Mouse (Mus musculus) T-helper 17 cell (primary cell): Measurements from ENCODE around the gene Gatb.

Source experiments
- in situ Hi-C, 2 experiments: fragments of 300-600 bp; cut with MboI, MseI; formaldehyde crosslinking; loops; 1 replicate in 1 of 2; 2 replicates in 1 of 2; pipeline ENCODE4 v1.15.1; 2025; ENCODE audit warnings: high pct_unique_total_duplicates in 2 of 2

Gatb gene

DNA sequence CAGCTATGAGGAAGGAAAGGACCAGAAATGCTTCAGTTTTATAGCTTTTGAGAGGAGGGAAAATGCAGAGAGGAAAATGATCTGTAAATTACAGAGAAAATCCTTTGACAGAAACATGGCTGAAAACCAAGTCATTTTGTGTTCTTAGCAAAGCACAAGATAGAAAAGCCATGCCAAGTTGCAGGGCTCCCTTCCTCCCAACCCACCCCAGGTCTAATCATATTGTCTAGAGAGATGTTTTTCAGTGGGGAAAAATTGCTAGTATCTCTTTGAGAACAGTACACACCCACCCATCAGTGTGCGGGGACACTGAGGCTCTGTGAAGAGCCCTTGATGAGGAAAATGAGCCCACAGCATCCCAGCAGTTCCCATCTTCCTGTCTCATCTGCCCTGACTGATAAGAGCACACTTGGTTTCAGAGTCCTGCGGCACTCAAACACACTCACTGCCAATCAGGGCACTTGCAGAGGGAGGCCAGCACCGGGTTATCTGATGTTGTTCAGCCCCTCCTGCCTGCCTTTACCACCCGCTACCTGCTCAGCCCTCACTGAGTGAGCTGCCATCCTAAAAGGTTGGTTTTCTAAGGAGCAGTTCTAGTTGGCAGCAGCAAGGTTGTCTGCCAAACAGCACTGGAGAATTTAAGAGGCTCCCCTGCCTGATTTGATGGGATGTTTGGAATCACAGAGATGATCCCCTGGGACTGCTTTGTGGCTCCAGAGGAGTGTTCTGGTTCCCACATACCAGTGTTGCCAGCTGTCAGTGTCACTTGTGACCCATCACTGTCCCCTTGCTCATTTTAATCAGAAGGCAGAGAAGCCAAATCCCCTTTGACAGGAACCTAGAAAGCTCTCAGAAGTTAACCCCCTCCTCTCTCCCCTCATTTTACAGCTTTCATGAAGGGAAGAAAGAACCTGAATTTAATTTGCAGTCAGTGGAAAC is 79.1 kb downstream of the Gatb start:
- in situ Hi-C loops = no loop called here

DNA sequence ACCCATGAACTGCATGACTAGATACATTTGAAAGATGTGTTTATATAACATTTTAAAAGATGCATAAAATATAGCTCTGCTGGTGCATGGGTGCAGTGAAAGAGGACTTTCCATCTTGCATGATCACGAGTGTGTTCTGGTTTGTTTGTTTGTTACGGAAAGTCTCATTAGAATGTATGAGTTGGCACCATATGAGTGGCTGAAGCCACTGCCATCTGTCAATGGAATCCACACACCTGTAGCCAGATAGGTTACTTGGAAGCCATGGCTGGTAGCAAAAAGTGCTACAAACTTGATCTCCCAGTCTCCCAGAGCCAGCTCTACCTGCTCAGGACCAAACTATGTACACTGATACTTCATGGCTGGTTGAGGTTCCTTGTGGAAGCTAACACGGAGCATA is 81.6 kb downstream of the Gatb start:
- in situ Hi-C loops = no loop called here

DNA sequence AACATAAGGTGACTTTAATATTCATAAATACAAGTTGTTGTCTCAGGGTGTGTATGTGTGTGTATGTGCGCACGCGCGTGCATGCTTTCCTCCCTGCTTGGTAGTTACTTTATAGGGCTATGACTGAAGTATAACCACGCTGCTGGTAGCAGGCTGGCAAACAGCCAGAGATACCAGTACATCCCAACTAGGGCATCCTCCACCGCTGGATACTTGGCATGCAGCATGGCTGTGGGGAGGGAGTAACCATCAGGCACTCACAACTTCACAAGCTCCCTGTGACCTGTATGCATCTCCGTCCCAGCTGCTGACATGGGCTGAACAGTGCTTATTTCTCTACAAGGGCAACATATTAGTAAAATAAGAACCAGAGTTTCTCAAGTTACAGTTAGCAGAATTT is 85.8 kb downstream of the Gatb start:
- in situ Hi-C loops = no loop called here

DNA sequence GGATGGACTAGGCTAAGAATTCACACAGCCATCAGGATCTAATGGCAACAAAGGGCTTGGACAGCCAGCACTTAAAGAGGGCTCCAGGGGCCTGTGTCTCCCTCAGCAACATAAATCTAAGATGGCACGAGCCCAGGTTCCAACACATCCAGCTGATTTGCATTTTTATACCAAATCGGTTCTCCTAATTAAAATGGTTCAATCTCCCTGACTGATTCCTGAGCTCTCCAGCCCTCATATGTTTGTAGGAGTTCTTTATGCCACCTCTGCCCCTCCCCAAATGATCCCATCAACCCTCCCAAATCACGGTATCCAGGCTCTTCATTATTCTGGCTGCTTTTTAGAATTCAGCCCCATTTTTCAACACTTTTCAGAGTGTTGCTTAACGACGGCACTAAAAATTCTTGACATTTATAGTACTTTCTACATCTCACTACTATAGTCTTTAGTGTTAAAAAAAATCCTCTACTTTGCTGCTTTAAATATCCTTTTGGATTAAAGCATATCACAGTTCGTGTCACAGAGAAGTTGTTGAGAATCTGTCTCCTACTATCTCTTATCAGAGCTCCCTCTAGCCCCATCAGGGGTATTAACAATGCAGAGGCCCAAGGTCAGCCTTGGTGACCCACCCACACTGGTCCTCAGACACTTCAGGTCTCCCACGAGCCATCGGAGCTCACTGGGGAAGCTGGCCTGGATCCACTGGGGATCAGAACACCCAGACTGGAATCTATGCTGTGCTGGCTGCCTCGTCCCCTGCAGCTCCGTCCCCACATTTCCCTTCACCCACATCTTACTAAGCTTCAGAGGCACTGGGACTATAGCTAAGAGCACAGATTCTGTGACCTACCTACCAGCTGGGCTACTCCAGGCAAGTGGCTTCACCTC is 88.3 kb downstream of the Gatb start:
- in situ Hi-C loops = no loop called here

DNA sequence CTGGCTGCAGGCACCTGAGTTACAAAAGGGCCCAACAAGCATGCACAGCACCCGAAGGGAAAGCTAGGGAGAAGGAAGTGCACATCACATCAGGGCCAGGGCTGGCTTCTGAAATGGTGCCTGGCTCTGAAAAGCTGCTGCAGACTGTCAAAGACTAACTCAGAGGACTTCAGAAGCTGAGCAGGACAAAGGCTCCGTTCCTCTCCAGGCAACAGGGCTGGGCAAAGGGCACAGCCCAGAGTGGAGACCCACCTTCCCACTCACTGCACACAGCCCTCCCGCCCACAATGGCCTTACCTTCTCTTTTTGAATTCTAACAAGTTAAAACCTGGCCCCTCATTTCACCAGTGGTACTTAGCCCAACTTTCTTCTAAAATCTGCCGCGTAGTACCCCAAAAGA is 89.9 kb downstream of the Gatb start:
- in situ Hi-C loops = no loop called here

DNA sequence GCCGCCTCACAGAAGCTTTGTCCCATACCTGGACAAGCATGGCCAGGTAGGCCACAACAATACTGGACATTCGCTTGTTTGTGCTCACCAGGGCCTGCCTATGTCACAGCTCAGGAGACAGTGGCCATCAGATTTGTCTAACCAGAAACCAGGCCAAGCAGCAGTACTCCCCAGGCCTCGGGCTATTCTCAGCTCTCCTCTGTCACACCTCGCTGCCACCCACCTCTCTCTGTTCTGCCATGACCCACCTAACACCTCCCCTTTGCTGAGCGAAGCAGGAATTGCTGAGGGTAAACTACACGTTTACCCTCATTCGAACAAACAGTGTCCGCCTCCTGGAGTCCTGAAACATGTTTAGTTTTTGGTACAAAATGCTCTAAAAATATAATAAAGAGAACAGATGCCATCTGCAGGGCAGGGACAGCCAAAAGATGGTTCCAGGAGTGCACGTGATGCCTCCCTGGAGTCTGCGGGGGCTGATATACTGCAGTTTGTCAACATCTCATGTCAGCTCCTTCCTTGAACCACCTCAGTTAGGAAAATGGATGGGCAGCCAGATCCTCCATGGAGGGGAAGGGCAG is 90.8 kb downstream of the Gatb start:
- in situ Hi-C loops = no loop called here

DNA sequence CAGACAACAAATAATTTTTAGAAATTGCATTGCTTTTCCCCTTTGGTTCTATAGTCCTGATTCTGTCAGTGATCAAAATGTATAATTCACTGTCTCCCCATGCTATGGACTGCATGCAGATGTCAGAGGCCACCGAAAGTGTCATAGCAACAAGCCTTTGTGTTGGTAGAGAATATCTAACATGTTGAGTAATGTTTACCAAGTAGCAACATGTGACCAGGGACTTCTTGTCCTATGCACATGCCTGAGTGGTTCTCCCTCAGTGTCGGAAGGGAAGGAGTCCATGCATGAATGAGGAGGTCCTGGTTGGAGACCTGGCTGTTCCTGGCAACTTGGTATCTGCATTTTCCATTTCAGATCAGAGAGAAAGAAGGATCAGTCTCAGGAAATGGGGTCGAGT is 92.2 kb downstream of the Gatb start:
- in situ Hi-C loops = no loop called here

DNA sequence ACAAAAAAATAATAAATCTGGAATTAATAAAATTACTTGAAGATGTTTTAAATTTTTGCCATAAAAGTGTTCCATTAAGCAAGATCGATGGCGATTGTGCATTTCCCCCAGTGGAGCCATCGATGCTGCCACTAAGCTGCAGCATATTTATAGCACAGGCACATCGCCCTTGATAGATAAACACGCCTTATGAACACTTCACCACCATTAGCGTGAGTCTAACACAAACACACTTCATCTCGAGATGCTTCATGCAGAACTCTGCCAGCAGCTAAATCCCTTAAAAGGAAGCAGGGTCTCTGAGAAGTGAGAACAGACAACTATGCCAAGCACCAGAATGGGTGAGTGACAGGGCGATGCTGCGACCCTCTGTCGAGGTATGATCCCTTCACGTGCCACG is 92.8 kb downstream of the Gatb start:
- in situ Hi-C loops = no loop called here

DNA sequence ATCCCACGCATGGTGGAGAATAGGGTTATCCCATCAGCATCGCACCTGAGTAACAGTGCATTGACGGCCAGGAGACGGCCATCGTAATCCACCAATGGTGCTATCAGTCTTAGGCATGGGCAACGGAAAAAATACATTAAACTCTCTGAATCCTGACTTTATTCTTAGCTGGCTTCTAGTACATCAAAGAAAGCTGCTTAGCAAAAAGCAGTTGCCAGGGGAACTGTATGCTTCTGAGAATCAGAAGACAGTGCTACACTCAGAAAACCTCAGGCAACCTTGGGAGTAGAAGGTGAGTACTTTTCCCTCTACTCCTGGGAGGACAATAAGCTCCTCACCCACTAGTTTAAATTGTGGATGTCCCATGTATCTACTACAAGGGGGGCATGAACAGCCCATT is 93.8 kb downstream of the Gatb start:
- in situ Hi-C loops = no loop called here

DNA sequence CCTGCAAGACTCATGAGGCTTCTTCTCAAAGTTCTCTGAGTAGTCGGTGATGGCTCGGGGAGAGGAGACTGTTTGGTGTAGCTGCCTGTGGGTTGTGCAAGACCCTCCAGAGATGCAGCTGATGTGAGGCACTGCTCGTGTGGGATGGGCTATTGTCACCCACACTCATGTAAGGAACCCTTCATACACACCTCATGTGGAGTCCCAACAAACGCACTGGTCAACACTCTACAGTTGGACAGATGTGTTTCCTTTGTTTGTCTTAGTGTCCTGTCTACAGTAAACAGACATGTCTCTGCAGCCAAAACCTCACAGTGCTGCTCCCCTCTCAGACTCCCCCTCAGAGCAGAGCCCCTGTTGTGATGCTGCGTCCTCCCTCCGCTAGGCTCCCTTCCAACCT is 95.9 kb downstream of the Gatb start:
- in situ Hi-C loops = no loop called here

DNA sequence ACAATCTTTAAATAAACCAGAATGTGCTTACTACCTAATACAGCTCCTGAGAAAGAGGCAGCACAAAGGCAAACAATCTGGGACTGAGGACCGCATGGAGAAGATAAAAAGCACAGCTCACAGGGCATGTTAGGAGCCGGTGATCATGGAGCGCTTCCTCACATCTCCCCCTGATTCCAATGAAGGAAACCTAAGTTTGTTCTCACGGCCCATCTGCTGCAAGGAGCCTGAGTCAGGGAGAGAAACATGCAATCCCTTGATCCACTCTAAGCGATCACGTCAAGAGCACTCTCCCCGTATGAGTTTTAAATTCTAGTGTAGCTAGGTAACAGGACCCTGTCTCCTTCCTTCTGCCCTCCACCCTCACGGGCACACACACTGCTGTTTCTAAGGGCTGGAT is 103.2 kb downstream of the Gatb start:
- in situ Hi-C loops = no loop called here

DNA sequence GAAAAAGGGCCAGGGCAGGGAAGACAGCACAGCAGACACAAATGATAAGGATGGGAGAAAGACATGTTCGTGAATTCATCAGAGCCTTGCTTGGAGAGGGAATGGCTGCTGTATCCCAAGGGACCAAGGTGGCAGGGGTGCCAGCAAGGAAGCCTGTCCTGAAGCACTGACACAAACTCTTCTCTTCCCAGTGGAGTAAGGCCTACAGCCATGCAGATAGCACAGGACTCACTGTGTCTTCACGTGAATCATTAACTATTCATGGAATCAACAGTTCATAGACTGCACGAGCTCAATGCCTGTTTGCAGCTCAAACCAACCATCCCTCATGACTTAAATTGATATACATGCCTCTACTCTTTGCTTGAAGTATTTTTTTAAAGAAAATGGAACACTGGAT is 104.0 kb downstream of the Gatb start:
- in situ Hi-C loops = no loop called here

DNA sequence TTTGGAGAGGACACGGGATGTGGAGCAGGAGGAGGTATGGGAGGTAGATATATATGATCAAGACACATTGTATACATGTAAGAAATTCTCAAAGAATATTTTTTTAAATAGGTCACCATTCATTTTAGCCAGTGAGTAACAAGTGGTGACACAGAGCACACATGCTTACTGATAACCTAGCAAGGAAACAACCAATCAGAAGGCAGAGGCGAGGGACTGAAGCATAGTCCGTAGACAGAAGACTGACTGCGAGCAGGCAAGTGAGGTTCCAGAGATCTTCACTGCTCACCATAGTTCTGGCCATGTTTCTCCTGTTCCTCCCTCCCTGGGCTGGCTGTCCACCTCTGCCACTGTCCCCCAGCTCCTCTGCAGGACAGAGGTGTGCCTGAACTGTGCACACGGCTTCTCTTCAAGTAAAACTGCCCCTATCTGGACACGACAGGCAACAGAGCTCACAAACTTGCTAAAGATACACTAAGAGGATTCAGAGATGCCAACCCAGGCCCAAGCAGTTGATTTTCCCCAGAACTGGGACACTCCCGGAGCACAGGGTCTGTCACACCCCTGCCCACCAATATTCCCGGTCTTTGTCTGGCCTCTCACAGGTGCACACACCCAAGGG is 105.5 kb downstream of the Gatb start:
- in situ Hi-C loops = no loop called here

DNA sequence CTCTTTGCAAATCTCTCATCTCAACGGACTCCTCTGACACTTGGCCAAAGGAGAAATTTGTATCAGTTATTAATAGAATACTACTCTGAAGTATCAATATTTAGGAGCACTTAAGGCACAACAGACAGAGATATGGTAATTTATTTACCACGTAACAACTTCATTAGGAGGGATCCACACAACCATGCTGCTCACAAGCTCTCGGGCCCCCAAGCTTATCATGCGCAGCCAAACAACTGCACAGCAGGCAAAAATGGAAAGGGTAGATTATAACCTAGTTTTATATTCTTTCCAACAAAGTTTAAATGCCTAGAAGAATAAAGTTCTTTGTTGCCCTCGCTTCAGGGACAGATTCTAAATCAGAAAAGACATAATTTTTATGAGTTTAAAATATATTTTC is 106.0 kb downstream of the Gatb start:
- in situ Hi-C loops = no loop called here

DNA sequence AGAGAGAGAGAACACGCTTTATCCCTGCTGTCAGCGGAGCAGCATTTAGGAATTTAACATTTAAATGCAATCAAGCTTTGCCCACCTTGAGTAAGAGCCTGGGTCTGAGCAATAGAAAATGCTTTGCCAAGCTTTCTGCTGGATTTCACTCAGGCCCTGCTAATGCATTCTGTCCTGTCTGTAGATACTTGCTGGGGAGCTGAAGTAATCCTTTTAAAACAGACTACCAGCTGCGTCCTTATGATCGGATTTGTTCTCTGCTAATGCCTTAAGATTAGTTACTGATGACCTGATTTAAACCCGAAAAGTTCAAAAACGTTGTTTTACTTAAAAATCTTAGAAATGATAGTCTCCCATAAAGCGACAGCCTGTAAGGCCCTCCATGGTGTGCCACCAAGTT is 107.2 kb downstream of the Gatb start:
- in situ Hi-C loops = no loop called here

DNA sequence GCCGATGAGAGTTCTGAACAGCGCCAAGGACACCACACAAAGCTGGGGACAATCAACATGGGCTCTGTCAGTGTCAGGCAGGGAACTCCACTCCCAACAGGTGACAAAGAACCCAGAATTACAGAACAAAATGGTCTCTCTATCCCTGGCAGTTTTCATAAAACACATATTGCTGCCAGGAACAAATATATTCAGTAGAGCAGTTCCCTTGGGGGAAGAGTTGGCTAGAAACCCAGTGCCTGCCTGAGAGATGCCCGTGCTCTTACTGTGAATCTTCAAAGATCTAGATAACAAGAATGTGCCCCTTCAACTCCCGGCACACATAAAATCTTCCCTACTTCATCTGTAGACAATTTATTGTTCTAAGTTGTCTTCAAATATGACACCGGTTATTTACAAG is 109.7 kb downstream of the Gatb start:
- in situ Hi-C loops = no loop called here

DNA sequence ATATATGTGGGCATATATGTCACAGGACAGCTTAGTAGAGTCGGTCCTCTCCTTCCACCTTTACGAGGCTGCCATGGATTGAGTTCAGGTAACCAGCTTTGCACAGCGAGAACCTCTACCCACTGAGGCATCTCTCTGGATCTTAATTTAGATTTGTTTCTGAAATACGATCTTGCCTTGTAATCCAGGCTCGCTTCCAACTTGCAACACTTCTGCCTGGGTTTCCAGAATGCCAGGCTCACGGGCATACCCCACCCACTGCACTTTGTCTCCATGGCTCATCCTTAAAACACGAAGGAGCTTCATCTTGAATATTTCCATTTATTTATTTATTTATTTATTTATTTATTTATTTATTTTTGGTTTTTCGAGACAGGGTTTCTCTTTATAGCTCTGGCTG is 111.4 kb downstream of the Gatb start:
- in situ Hi-C loops = no loop called here

DNA sequence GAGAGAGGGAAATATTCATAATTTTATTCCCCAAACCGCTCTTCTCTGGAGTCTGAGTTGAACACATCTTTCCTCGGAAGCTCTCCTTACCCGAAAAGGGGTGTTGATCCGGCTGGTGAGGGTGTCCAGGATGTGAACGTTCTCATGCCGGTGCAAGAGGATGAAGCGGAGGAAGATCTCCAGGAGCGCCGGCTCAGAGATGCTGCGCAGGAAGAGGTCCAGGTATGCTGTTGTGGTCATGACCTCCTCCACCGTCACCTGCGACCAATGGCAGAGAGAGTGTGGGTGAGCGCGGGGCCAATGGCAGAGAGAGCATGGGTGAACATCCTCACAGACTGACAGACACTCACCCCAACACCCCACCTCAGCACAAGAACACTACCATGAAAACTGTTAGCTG is 114.4 kb downstream of the Gatb start:
- in situ Hi-C loops = no loop called here

DNA sequence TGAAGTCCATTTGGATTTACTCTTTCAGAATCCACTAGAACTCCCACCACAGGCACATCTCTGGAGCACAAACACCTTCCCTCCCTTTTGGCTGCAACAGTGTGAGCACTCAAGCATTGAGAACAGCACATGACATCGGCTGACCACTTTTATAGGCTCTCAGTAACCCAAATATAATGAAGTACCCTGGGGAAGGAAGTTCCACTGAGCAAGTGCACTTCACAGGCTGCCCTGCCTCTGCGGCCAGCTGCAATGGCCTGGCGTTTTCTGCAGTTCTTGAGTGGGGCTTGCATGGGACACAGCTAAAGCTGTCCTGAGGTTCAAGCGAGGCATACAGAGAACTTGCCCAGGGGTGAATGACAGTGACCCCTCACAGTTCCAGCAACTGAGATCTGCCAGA is 117.2 kb downstream of the Gatb start:
- in situ Hi-C loops = no loop called here

DNA sequence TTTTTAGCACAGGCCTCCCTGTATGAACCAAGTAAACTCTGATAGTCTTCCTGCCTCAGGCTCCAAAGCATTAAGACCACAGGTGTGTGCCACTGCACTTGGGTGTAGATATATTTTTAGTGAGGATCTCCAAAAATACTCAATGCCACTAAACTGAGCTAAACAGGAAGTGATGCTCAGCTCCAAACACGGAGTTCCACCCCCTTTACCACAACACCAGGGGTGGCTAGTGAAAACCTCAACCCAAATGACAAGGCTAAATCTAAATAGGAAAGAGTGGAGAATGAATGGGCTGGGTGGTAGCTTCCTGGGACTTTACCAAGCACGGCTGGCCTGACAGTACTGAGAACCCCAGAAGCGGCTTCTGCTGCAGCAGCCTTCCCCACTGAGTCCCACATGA is 119.1 kb downstream of the Gatb start:
- in situ Hi-C loops = no loop called here

DNA sequence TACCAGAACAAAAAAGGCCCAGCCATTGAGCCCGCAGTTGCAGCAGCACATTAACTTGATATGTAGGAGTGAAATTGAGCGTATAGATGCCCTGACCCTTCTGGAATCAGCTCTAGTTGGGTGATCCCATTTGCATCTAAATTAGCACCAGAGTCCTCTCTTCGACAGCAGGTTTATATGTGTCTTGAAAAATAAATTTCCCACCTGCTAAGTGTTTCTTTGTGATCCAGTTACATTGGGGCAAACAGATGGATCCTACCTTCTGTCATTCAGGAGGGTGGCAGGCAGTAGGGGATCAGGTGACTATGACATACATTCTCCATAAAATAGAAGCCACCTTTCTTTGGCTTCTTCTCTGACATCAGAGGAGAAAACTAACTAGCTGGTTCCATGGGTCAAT is 121.1 kb downstream of the Gatb start:
- in situ Hi-C loops = no loop called here

DNA sequence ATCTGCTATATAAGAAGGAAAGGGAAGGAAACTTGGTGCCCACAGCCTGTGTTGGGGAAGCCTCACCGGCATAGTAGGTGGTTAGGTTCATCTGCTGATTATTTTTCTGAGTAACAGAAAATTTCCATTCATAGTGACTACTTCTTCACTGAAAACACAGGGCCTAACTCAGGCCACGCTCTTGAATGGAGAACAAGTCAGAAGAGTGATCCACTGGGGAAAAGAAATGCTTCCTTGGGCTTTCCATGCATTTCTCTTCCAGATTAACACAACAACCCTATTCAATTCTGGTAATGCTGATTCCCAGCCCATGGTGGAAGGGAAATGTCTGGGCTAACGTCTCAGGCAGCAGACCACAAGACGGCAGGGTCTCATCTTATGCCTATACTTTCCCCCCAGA is 124.6 kb downstream of the Gatb start:
- in situ Hi-C loops = no loop called here
